Mouse (Mus musculus) embryonic facial prominence, embryonic 13.5 days (tissue): ENCODE results near the gene Mllt1. TPM values are rescaled to one million over a fixed set of nuclear protein-coding genes. Genes with fewer than 3 reads are reported as not detected.

ENCODE experiments used
- ATAC-seq: fragments of 200-750 bp; cut with Nextera tagmentation; 2 replicates; pipeline ENCODE4 v1.8.0; 2017; ENCODE audit warnings: low read depth; ENCODE audit not compliant: insufficient number of reproducible peaks, insufficient read depth, low FRiP score, low TSS enrichment
- H3K27ac ChIP-seq: fragments of 300-500 bp; sonication (generic); 2 replicates; pipeline ENCODE4 v1.5.1; 2015; ENCODE audit warnings: moderate library complexity, mild to moderate bottlenecking, inconsistent platforms
- H3K27me3 ChIP-seq: fragments of 300-500 bp; sonication (generic); 2 replicates; pipeline ENCODE4 v1.6.1; 2015; ENCODE audit warnings: mild to moderate bottlenecking, inconsistent platforms
- H3K36me3 ChIP-seq: fragments of 300-500 bp; sonication (generic); 2 replicates; pipeline ENCODE4 v1.6.1; 2015; ENCODE audit warnings: mild to moderate bottlenecking, inconsistent platforms
- H3K4me1 ChIP-seq: fragments of 300-500 bp; sonication (generic); 2 replicates; pipeline ENCODE4 v1.6.1; 2015; ENCODE audit warnings: inconsistent platforms
- H3K4me2 ChIP-seq: fragments of 300-500 bp; sonication (generic); 2 replicates; pipeline ENCODE4 v1.6.1; 2015; ENCODE audit warnings: moderate library complexity, mild to moderate bottlenecking, inconsistent platforms
- H3K4me3 ChIP-seq: fragments of 300-500 bp; sonication (generic); 2 replicates; pipeline ENCODE4 v1.5.1; 2015; ENCODE audit warnings: mild to moderate bottlenecking, inconsistent platforms
- H3K9ac ChIP-seq: fragments of 300-500 bp; sonication (generic); 2 replicates; pipeline ENCODE4 v1.6.1; 2015; ENCODE audit warnings: mild to moderate bottlenecking, inconsistent platforms
- H3K9me3 ChIP-seq: fragments of 300-500 bp; sonication (generic); 2 replicates; pipeline ENCODE4 v1.6.1; 2016; ENCODE audit warnings: inconsistent platforms
- WGBS: fragments of 180-500 bp; shearing (Covaris S2); methylation state at CpG from one replicate; pipeline ENCODE4 v1.1.7; 2015; ENCODE audit warnings: mixed read lengths; 5-methylcytosine and 5-hydroxymethylcytosine counted together
- polyA plus RNA-seq: library from polyadenylated mRNA; unstranded; fragments of >200 nt; fragmentation: Nextera tagmentation; extraction: Ambion mirVana; gene quantifications from 2 replicates; pipeline ENCODE4 v1.2.1, GENCODE M21; 2015

Gene Mllt1
- polyA plus RNA-seq, 1 experiment from 2014 or later: 71.0 TPM

- no peaks in the 10 kb centered on the region for H3K36me3 ChIP-seq
- no peaks in the 10 kb centered on the region for H3K9me3 ChIP-seq
- H3K27me3 ChIP-seq: no peaks in the 10 kb centered on the region
- no peak within 1 kb of the TSS for H3K4me3 ChIP-seq
- H3K4me1 ChIP-seq: no peaks in the 10 kb centered on the region
- 76% methylated on average over 12 of the region's 12 CpGs for WGBS
- H3K9ac ChIP-seq: no peak within 1 kb of the TSS
- H3K27ac ChIP-seq: no peak within 1 kb of the TSS
- H3K4me2 ChIP-seq: no peak within 1 kb of the TSS
- ATAC-seq: no peak
Observed at GRCm38 (mm10) chr17:56874936-56875651, 60.1 kb downstream of the Mllt1 start, which contains the start of gene 1700061G19Rik. Gene 1700061G19Rik (plus strand): TSS chr17:56875477.

DNA sequence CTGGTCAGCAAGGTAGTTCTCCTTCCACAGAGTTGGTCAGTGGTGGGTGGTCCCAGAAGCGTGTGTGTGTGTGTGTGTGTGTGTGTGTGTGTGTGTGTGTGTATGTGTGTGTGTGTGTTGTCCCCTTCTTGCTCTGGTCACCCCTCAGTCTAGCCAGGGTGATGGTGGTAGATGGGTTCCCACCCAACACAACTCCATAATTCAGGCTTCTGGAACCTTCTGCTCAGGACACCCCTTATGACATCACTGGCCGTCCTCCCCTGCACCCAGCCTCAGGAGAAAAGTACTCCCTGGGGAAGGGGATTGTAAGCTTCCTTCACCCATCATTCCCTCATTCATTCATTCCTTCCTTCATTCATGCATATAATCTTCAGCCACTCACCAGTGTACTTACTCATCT is 61.0 kb downstream of the Mllt1 start, which contains the start of gene Acsbg2:
Gene Acsbg2 (minus strand): TSS at position 211 of the 400 bp plus-strand sequence.
- no peak for ATAC-seq
- Histone ChIP-seq H3K36me3 (no peaks in the 10 kb centered on the region), H3K9ac (no peak within 1 kb of the TSS), H3K27me3 (no peaks in the 10 kb centered on the region), H3K4me2 (no peak within 1 kb of the TSS), H3K4me1 (no peaks in the 10 kb centered on the region), H3K27ac (no peak within 1 kb of the TSS), H3K9me3 (no peaks in the 10 kb centered on the region), H3K4me3 (no peak within 1 kb of the TSS)
- WGBS: 94% methylated on average over 2 of the region's 2 CpGs

- Histone ChIP-seq H3K27me3 (no peaks in the 10 kb centered on the region), H3K36me3 (no peaks in the 10 kb centered on the region), H3K4me2 (no peak overlapping the region), H3K9me3 (no peaks in the 10 kb centered on the region), H3K9ac (no peak overlapping the region), H3K4me3 (no peak overlapping the region), H3K4me1 (no peaks in the 10 kb centered on the region), H3K27ac (no peak overlapping the region)
- ATAC-seq: no peak
- 68% methylated on average over 7 of the region's 7 CpGs for WGBS
Observed at GRCm38 (mm10) chr17:56872512-56872911, 62.7 kb downstream of the Mllt1 start.

DNA sequence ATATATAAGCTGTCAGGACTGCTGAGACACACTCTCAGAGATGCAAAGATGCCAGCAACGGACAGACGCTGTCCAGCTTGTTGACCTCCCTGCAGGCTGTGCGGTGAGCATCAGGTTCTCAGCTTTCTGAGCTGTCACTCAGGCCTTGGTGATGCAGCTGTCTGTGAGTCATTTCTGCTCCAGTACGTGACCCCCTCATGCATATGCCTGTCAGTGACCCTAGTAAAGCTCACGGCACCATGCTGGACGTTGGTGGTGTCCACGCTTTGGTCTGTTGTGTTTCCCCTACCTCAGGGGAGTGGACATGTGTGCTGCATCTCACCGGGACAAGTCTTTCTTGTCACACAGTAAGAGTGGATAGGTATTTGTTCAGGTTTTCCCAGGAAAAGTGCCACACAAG is 63.4 kb downstream of the Mllt1 start:
- peaks cover 6% of the 10 kb centered on the region for H3K9me3 ChIP-seq
- H3K9ac ChIP-seq: no peak overlapping the region
- WGBS: 65% methylated on average over 8 of the region's 8 CpGs
- no peak for ATAC-seq
- H3K4me1 ChIP-seq: no peaks in the 10 kb centered on the region
- H3K4me2 ChIP-seq: no peak overlapping the region
- H3K27ac ChIP-seq: no peak overlapping the region
- H3K36me3 ChIP-seq: no peaks in the 10 kb centered on the region
- no peak overlapping the region for H3K4me3 ChIP-seq
- H3K27me3 ChIP-seq: no peaks in the 10 kb centered on the region

- H3K36me3 ChIP-seq: no peaks in the 10 kb centered on the region
- 72% methylated on average over 15 of the region's 15 CpGs for WGBS
- H3K27me3 ChIP-seq: no peaks in the 10 kb centered on the region
- no peak overlapping the region for H3K9ac ChIP-seq
- no peak overlapping the region for H3K4me3 ChIP-seq
- H3K4me1 ChIP-seq: peaks cover 3% of the 10 kb centered on the region; the same call in 1 of the 2 replicates
- H3K9me3 ChIP-seq: peaks cover 6% of the 10 kb centered on the region
- no peak for ATAC-seq
- no peak overlapping the region for H3K27ac ChIP-seq
- H3K4me2 ChIP-seq: no peak overlapping the region
Observed at GRCm38 (mm10) chr17:56870287-56870953, 64.8 kb downstream of the Mllt1 start.

DNA sequence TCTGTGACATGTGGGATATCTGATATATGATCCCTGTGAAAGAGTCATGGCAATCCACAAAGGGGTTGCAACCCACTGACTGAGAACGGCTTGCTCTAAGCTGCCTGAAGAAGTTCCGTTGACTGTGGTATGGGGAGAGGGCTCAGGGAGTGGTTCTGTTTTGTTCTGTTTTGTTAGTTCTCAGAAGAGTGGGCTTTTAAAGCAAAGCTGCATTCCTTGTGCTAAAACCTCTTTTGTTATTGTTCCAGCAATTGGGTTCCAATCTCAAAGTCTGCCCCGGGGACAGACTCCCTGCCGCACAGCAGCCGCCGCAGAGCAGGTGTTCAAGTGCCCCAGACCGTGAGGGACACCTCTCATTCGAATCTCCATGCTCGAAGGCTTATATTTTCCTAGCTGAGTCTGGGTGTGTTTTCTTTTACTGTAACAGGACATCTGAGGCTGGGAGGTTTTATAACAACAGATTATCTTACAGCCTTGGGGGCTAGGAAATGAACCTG is 65.7 kb downstream of the Mllt1 start:
- Histone ChIP-seq H3K27me3 (no peaks in the 10 kb centered on the region), H3K4me3 (no peak overlapping the region), H3K4me2 (no peak overlapping the region), H3K9ac (no peak overlapping the region), H3K9me3 (peaks cover 6% of the 10 kb centered on the region), H3K36me3 (no peaks in the 10 kb centered on the region), H3K27ac (no peak overlapping the region), H3K4me1 (peaks cover 3% of the 10 kb centered on the region; the same call in 1 of the 2 replicates)
- ATAC-seq: no peak
- WGBS: 37% methylated on average over 9 of the region's 9 CpGs

GRCm38 (mm10) chr17:56866071-56866470 is 69.1 kb downstream of the Mllt1 start:
- no peaks in the 10 kb centered on the region for H3K36me3 ChIP-seq
- ATAC-seq: no peak
- no peak overlapping the region for H3K9ac ChIP-seq
- no peaks in the 10 kb centered on the region for H3K27me3 ChIP-seq
- no peak overlapping the region for H3K27ac ChIP-seq
- H3K9me3 ChIP-seq: peaks cover 6% of the 10 kb centered on the region
- peaks cover 3% of the 10 kb centered on the region; the same call in 1 of the 2 replicates for H3K4me1 ChIP-seq
- 73% methylated on average over 7 of the region's 7 CpGs for WGBS
- H3K4me3 ChIP-seq: no peak overlapping the region
- H3K4me2 ChIP-seq: no peak overlapping the region

DNA sequence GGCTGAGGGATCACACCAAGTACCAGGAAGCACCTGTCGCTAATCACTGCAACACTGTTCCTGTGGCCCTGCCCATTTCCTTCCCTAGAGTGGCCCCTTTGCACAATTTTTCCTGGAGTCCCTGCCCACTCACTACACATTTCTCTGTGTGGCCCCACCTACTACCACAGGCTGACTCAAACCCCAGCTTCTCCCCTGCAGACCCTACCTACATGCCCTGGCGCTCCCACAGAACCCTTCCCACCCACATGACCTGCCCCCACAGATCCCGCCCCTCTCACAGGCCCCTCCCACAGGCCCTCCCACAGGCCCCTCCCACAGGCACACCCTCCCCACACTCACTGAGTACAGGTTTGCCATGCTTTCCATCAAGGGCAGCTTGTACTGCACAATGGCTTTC is 74.0 kb downstream of the Mllt1 start:
- Histone ChIP-seq H3K27me3 (no peaks in the 10 kb centered on the region), H3K9me3 (no peaks in the 10 kb centered on the region), H3K36me3 (no peaks in the 10 kb centered on the region), H3K27ac (no peak overlapping the region), H3K4me2 (no peak overlapping the region), H3K9ac (no peak overlapping the region), H3K4me3 (no peak overlapping the region), H3K4me1 (peaks cover 3% of the 10 kb centered on the region; the same call in 1 of the 2 replicates)
- 55% methylated on average over 3 of the region's 3 CpGs for WGBS
- no peak for ATAC-seq

DNA sequence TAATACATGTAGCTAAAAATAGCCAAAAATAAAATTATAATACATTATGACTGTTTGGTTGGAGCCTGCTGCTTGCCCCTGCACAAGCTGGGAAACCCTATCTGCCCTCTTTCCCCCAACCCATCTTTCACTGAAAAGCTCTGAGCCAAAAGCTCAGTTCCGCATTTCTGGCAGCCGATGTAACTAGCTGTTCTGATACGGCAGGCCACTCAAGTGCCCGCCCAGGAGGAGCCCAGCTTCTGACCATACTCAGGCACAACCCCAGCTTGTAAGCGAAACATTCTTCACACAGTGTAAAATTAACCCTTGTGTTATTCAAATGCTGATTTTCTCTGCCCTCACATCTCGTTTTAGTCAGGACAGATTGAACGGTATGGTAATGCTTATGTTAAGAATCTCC is 76.3 kb downstream of the Mllt1 start:
- 45% methylated on average over 7 of the region's 7 CpGs for WGBS
- H3K9me3 ChIP-seq: no peaks in the 10 kb centered on the region
- no peak for ATAC-seq
- H3K9ac ChIP-seq: no peak overlapping the region
- no peaks in the 10 kb centered on the region for H3K36me3 ChIP-seq
- H3K4me2 ChIP-seq: no peak overlapping the region
- no peaks in the 10 kb centered on the region for H3K27me3 ChIP-seq
- H3K27ac ChIP-seq: no peak overlapping the region
- H3K4me1 ChIP-seq: no peaks in the 10 kb centered on the region
- no peak overlapping the region for H3K4me3 ChIP-seq

DNA sequence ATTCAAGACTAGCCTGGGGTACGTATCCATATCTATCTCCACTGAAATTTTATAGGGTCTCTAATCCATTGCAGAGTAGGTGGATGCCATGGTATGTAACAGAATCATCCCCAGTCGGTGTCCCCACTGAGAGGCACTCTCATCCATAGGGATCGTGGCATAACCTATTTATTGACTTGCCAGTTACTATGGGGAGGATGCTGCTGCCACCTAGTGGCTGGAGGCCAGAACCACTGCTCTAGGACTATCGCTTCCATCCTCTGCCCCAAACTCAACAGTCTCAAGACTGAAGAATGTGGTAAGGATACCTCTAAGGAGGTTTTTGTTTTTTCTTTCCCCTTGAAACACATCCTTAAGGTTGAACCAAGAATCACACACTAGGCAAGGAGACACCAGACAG is 77.0 kb downstream of the Mllt1 start:
- Histone ChIP-seq H3K27me3 (no peaks in the 10 kb centered on the region), H3K4me3 (no peak overlapping the region), H3K4me1 (no peaks in the 10 kb centered on the region), H3K9me3 (no peaks in the 10 kb centered on the region), H3K4me2 (no peak overlapping the region), H3K36me3 (no peaks in the 10 kb centered on the region), H3K27ac (no peak overlapping the region), H3K9ac (no peak overlapping the region)
- no peak for ATAC-seq
- WGBS: 50% methylated on average over 4 of the region's 4 CpGs

- Histone ChIP-seq H3K4me3 (no peak overlapping the region), H3K9me3 (no peaks in the 10 kb centered on the region), H3K27me3 (no peaks in the 10 kb centered on the region), H3K27ac (no peak overlapping the region), H3K4me2 (no peak overlapping the region), H3K36me3 (no peaks in the 10 kb centered on the region), H3K4me1 (no peaks in the 10 kb centered on the region), H3K9ac (no peak overlapping the region)
- 78% methylated on average over 3 of the region's 3 CpGs for WGBS
- no peak for ATAC-seq
Observed at GRCm38 (mm10) chr17:56855421-56855820, 79.8 kb downstream of the Mllt1 start.

DNA sequence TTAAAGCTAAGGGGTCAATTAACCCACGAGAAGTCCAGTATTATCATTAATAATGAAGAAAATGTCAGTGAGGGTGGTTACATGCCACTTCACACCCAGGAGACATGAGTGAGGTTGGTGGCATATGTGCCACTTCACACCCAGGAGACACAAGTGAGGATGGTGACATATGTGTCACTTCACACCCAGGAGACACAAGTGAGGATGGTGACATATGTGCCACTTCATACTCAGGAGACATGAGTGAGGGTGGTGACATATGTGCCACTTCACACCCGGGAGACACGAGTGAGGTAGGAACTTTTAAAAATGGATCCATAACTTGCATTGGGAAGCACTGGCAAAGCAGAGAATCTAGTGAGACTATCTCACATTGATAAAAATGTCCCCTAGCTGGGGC is 84.0 kb downstream of the Mllt1 start:
- no peak for ATAC-seq
- 0 out of 2 replicates have a peak, but pooled peaks cover 4% of the 10 kb centered on the region for H3K27me3 ChIP-seq
- WGBS: 77% methylated on average over 3 of the region's 3 CpGs
- no peaks in the 10 kb centered on the region for H3K9me3 ChIP-seq
- no peak overlapping the region for H3K9ac ChIP-seq
- H3K4me2 ChIP-seq: no peak overlapping the region
- H3K4me3 ChIP-seq: no peak overlapping the region
- H3K4me1 ChIP-seq: no peaks in the 10 kb centered on the region
- H3K27ac ChIP-seq: no peak overlapping the region
- no peaks in the 10 kb centered on the region for H3K36me3 ChIP-seq
